Mouse (Mus musculus) ES-Bruce4 (cell line): ENCODE results near the gene Slamf7.

Experiments
- CTCF ChIP-seq: IDR thresholded peaks from one replicate; pipeline ENCODE4 v1.8.1; 2011; ENCODE audit warnings: low read depth, low read length
- EP300 ChIP-seq: IDR thresholded peaks from 2 replicates; pipeline ENCODE4 v1.6.1; 2011; ENCODE audit warnings: low read depth, low read length; ENCODE audit not compliant: insufficient read depth
- POLR2A ChIP-seq: IDR thresholded peaks from one replicate; pipeline ENCODE4 v1.8.1; 2011; ENCODE audit warnings: low read length; ENCODE audit not compliant: insufficient read depth

- TF ChIP-seq CTCF (no peak), POLR2A (no peak), EP300 (no peak)
Measured at GRCm38 (mm10) chr1:171638686-171639085, 14.1 kb downstream of the Slamf7 start.
